Mouse (Mus musculus) right cerebral cortex, postnatal 4 days (tissue): ENCODE measurements around the gene Eci3.
A peak's percentile ranks its signal among the peaks of the same experiment; 100 is the strongest.
"Not testable (repeated sequence)": the region's sequence is repeated elsewhere in the genome, so short reads cannot be mapped to it uniquely, and the experiment has no call there.

Source experiments
- DNase-seq: peaks from one replicate; pipeline ENCODE4 v3.0.0-alpha.2; 2022

Gene Eci3

DNA sequence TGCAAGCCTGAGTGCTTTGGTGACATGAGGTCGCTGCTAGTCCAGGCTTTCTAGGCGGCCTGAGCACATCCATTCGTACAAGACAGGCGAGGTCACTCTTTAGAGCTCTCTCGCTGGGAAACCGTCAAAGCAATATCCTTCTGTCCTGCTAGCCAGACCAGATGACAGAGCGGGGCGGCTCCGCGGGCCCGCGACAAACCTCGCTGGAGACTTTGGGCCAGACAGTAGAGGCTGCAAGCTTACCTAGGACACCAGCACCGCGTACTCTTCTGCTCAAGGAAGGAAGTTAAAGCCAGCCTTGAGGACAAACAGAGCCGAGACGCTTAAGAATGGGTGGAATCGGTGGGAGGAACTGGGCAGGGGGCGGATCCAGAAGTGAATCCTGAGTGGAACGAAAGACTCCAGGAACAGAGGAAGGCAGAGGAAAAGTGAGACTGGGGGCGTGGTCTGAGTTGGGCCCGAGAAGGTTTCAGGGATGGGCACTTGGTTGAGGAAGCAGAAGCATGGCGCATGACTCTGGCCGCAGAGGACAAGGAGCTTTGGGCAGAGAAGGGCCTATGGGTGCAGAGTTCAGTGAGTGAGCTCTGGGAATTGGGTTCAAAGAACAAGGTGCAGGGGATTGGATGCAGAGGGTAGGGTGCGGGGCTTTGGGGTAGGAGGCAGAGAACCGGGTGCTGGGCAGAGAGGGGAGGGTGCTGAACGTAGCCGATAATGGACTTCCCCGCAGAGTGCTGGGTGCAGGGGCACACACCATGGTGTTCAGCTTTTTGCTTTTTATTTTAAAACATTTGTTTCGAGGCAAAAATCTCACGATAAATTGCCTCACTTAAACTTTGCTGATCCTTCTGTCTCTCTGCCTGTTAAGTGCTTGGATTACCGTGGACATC is at the start of gene Eci3:
Gene Eci3, minus strand, starts transcription at position 300 of the 887 bp plus-strand sequence.
- peak; percentile 10 for DNase-seq

DNA sequence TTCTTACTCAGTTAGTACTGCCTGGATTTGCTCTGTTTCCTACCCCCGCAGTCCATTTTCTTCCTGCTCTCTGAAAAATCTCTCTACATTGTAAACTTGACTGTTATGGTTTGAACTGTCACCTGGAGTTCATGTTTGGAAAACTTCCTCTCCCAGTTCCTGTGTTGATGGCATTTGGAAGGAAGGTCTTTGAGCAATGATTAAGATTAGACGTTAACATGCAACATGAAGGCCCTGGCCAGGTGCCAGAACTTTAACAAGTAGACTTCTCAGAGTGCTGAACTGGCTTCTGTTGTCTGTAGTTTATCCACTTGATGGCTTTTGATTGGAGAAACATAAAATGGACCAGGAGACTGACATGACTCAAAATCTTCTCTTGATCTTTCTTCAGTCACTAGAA is 32.3 kb upstream of the Eci3 start:
- no peak for DNase-seq

DNA sequence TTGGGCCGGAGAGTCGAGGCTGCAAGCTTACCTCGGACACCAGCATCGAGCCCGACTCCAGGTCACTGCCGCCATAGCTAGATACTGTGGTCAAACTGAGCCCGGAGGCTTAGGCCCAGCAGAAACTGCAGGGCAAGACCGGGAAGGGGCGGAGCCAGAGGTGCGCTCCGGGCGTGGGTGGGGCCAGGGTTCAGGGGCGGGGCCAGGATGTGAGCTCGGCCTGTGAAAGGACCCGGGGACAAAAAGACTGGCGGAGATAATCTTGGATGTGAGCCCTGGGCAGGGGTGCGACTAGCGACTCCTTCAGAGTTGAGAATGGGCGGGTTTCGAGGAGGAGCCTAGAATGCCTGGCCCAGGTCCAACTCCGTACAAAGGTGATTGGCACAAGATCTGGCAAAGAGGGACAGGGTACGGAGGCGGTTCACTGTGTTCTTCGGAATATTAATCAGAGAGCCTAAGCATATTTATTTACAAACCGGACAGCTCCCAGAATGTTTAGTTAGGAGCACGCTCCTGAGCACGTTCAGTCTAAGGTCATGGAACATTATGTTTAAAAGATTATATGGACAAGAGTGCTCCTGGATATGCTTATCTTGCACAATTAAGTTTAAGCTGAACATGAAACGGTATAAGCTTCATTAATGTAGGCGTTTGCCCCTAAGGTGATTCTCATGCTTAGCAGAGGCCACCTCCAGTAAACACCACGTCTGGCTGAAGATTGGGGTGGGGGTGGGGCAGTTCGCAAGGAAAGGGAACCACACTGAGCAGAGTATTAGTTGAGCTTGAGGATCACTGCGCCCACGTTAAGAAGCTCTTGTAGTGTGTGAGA is 30.6 kb upstream of the Eci3 start:
- peak; percentile 82 for DNase-seq

- no peak for DNase-seq
Measured at GRCm38 (mm10) chr13:34993595-34993982, 30.0 kb upstream of the Eci3 start.

DNA sequence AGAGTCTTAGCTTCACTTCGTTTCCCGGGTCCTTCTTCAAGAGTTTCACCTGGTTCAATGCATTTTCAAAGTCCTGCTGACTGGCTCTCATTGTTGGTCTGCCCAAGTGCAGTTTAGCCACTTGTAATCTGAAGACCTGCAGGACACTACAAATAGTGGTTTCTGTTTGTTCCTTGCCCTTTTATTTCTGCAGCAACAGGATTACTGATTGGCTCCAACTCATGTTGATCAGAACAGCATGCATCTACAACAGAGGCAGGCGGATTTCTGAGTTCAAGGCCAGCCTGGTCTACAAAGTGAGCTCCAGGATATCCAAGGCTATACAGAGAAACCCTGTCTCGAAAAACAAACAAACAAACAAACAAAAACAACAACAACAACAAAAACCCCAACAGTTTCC is 29.5 kb upstream of the Eci3 start:
- no peak for DNase-seq

GRCm38 (mm10) chr13:34991581-34992273 is 28.1 kb upstream of the Eci3 start:
- DNase-seq = no peak

GRCm38 (mm10) chr13:34983479-34983878 is 19.9 kb upstream of the Eci3 start:
- DNase-seq = not testable (repeated sequence)

GRCm38 (mm10) chr13:34978635-34979034 is 15.0 kb upstream of the Eci3 start:
- not testable (repeated sequence) for DNase-seq

DNA sequence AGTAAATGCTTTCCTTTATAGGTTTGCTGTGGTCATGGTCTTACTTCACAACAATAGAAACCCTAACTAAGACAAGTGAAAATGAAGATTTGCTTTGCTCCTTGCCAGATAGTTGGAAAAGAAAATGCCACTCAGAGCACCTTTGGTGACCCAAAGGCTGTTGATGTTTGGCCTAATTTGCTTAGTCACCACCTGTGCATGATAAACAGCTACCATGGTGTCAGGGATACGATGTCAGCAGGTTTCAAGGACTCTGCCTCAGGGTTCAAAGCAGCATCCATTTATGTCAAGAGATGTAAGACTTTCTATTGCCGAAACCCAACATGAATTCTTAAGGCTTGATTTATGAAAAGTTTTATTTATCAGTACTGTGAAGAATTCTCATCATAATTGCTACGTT is 13.8 kb upstream of the Eci3 start:
- no peak for DNase-seq

- no peak for DNase-seq
Measured at GRCm38 (mm10) chr13:34976116-34976515, 12.5 kb upstream of the Eci3 start.

- DNase-seq = no peak
Measured at GRCm38 (mm10) chr13:34973770-34974169, 10.2 kb upstream of the Eci3 start.

GRCm38 (mm10) chr13:34973149-34973548 is 9.5 kb upstream of the Eci3 start:
- no peak for DNase-seq

- not testable (repeated sequence) for DNase-seq
Measured at GRCm38 (mm10) chr13:34972456-34972855, 8.8 kb upstream of the Eci3 start.

GRCm38 (mm10) chr13:34965647-34966046 is 2.0 kb upstream of the Eci3 start:
- DNase-seq = not testable (repeated sequence)

- no peak for DNase-seq
Measured at GRCm38 (mm10) chr13:34964866-34965265, 1.3 kb upstream of the Eci3 start.

- DNase-seq = peak; percentile 3
Measured at GRCm38 (mm10) chr13:34964419-34964818, 809 bp upstream of the Eci3 start.

GRCm38 (mm10) chr13:34960996-34961770 is 2.4 kb downstream of the Eci3 start:
- no peak for DNase-seq

DNA sequence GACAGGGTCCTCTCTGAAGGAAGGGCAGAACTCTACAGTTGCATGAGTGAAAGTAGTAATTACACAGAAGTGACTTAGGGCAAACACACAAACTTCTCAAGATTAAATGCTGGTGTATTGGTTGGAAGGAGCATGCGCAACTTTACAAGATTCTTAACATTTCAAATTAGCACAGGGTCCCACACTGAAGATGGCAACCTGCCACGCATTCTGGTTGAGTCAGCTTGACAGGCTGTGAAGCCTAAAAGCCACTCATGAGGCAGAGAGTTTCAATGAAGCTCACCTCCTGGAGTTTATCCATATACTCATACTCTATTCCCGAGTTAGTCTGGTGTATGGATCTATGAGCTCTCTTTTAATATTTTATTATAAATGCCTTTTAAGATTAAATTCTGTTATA is 5.5 kb downstream of the Eci3 start:
- peak; percentile 5 for DNase-seq

DNA sequence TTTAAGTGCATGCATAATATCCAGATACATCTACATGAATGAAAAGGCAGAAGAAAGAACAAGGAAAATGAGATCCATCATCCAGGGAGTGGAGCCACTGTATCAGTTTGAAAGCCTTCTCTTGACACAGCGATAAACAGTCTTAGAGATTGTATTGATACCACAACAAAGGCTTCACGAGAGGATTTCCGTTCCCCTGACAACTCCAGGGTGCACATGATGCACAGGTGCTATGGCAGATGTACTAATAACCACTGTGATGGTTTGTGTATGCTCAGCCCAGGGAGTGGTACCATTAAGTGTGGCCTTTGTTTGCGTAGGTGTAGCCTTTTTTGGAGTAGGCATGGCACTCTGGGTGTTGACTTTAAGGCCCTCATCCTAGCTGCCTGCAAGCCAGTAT is 6.7 kb downstream of the Eci3 start:
- DNase-seq = no peak

GRCm38 (mm10) chr13:34951437-34951836 is 12.2 kb downstream of the Eci3 start:
- DNase-seq = not testable (repeated sequence)

- DNase-seq = no peak
Measured at GRCm38 (mm10) chr13:34942370-34942769, 21.2 kb downstream of the Eci3 start.

- peak; percentile 52 for DNase-seq
Measured at GRCm38 (mm10) chr13:34934931-34935644, 28.5 kb downstream of the Eci3 start.
